Mouse (Mus musculus) spleen, adult 2 months (tissue): ENCODE measurements at regions not wholly inside any gene's neighbourhood (a gene's known extent, or its start where the extent isn't known, plus 50 kb on each side); places are given as distances from the start of the nearest gene placed in this dataset.

ENCODE experiments used
- CTCF ChIP-seq: fragments of 200-500 bp; IDR thresholded peaks from 2 replicates; pipeline ENCODE4 v1.5.1; 2011; ENCODE audit warnings: mild to moderate bottlenecking, inconsistent platforms; ENCODE audit not compliant: insufficient read depth, insufficient read length, insufficient replicate concordance; ENCODE audit errors: extremely low read depth
- POLR2A ChIP-seq: fragments of 200-500 bp; IDR thresholded peaks from 2 replicates; pipeline ENCODE4 v1.6.1; 2011; ENCODE audit warnings: low read depth, low read length, inconsistent platforms

DNA sequence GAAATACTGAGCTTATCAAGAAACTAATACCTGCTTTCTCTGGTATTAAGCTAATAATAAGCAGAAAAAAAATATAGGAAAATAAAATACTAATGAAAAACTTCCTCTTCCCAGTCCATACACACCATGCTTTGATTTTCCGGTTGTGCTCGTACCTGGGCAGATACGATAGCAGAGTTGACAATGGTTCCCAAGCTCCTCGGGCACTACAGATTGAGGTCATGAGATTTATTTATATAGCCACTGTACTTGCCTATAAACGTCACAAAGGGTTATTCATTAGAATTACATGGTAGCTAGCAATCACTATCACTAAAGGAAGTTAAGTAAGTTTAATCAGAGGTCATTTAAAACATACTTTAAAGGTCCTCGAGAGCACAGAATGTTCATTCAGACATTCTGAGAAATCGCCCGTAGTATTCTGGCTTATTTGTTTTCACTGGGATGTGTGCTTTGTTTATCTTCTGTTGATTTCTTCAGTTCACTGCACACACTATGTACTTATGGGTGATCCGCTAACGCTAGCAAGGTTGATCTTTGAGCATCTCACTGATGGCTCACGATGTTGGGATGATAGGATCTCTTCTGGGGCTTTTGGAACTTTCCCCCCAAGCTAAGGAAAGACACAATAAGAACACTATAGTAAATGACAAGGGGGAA, 111.4 kb upstream of the Fam3c start:
- TF ChIP-seq CTCF (no peak), POLR2A (no peak)
